In genomic region chr6:88203791-88204405, GRCm38 (mm10) we compare ENCODE assay signal across 8 mouse cellular contexts. TPM values are rescaled to one million over a fixed set of nuclear protein-coding genes. Genes with fewer than 3 reads are reported as not detected.
A peak's percentile ranks its signal among the peaks of the same experiment; 100 is the strongest.
DNase-seq lines count a peak whose midpoint lies in the region; ATAC-seq and TF ChIP-seq lines count a peak whose summit lies in the region.
"Had no signal": no experiment of that assay in that cellular context is flagged by ENCODE, and none has a peak within 500 bp of the region (broad histone marks: within the 10 kb centered on the region; RNA-seq: fewer than 3 reads in every experiment).

No protein-coding gene starts in this region.

- H3K27ac ChIP-seq in heart, embryonic 16.5 days (ENCODE audit: low read length): peak overlapping the region; percentile 54
- no peak overlapping the region for H3K27ac ChIP-seq in midbrain, embryonic 10.5 days (replicated peaks)
- H3K27ac ChIP-seq in midbrain, embryonic 15.5 days: no peak overlapping the region
- H3K27ac ChIP-seq in embryonic fibroblast, embryonic 13.5 days (ENCODE audit: insufficient read depth, low read length): peak overlapping the region; percentile 86
- H3K27ac ChIP-seq in stomach, embryonic 15.5 days: peak overlapping the region; percentile 35; the same call in 1 of the 2 replicates

- WGBS in heart, embryonic 16.5 days: 28% methylated on average over 10 of the region's 10 CpGs
- WGBS in midbrain, embryonic 10.5 days: 3% methylated on average over 10 of the region's 10 CpGs
- 10% methylated on average over 10 of the region's 10 CpGs for WGBS in midbrain, embryonic 15.5 days
- WGBS in stomach, embryonic 15.5 days: 23% methylated on average over 10 of the region's 10 CpGs

- no peak overlapping the region for H3K4me3 ChIP-seq in heart, embryonic 16.5 days (ENCODE audit: low read length)
- H3K4me3 ChIP-seq in midbrain, embryonic 10.5 days: peak overlapping the region; percentile 29; the same call in 1 of the 2 replicates
- H3K4me3 ChIP-seq in midbrain, embryonic 15.5 days: no peak overlapping the region
- H3K4me3 ChIP-seq in embryonic fibroblast, embryonic 13.5 days (ENCODE audit: insufficient read depth, low read length): no peak overlapping the region
- no peak overlapping the region for H3K4me3 ChIP-seq in stomach, embryonic 15.5 days (replicated peaks)

- H3K4me1 ChIP-seq in heart, embryonic 16.5 days (ENCODE audit: control insufficient read depth, insufficient read depth, low read length): peaks cover 13% of the 10 kb centered on the region
- peaks cover 53% of the 10 kb centered on the region for H3K4me1 ChIP-seq in midbrain, embryonic 10.5 days
- H3K4me1 ChIP-seq in midbrain, embryonic 15.5 days: peaks cover 15% of the 10 kb centered on the region
- peaks cover 9% of the 10 kb centered on the region; the same call in 1 of the 2 replicates for H3K4me1 ChIP-seq in embryonic fibroblast, embryonic 13.5 days (ENCODE audit: control insufficient read depth, insufficient read depth, low read length)
- peaks cover 16% of the 10 kb centered on the region for H3K4me1 ChIP-seq in stomach, embryonic 15.5 days

- H3K9me3 ChIP-seq in heart, embryonic 16.5 days (replicated peaks; ENCODE audit: control insufficient read depth, low read length): no peaks in the 10 kb centered on the region
- H3K9me3 ChIP-seq in midbrain, embryonic 10.5 days (replicated peaks): no peaks in the 10 kb centered on the region
- H3K9me3 ChIP-seq in midbrain, embryonic 15.5 days: no peaks in the 10 kb centered on the region
- H3K9me3 ChIP-seq in stomach, embryonic 15.5 days: no peaks in the 10 kb centered on the region

- H3K27me3 ChIP-seq in heart, embryonic 16.5 days (ENCODE audit: control insufficient read depth, insufficient read depth, low read length): peaks cover 71% of the 10 kb centered on the region
- H3K27me3 ChIP-seq in midbrain, embryonic 10.5 days (ENCODE audit: low read depth, poor library complexity, severe bottlenecking): peaks cover 99% of the 10 kb centered on the region
- peaks cover 73% of the 10 kb centered on the region for H3K27me3 ChIP-seq in midbrain, embryonic 15.5 days (replicated peaks)
- H3K27me3 ChIP-seq in stomach, embryonic 15.5 days (replicated peaks): peaks cover 81% of the 10 kb centered on the region
- H3K27me3 ChIP-seq: Patski had no signal

- no peak for TF ChIP-seq CTCF in embryonic fibroblast, embryonic 13.5 days (IDR thresholded peaks at IDR 0.05; ENCODE audit: borderline replicate concordance, insufficient read depth, low read length)

- no peak for ATAC-seq in heart, embryonic 16.5 days (replicated peaks; ENCODE audit: extremely low read depth, insufficient read depth, low FRiP score)
- no peak for ATAC-seq in midbrain, embryonic 15.5 days (replicated peaks)
- ATAC-seq in stomach, embryonic 15.5 days (ENCODE audit: insufficient read depth, low FRiP score, low read depth): no peak
- ATAC-seq: Patski had no signal

- no peak for DNase-seq in heart, adult 11 months
- peak; percentile 39 for DNase-seq in midbrain, embryonic 10.5 days (ENCODE audit: low spot score)
- DNase-seq in urinary bladder, postnatal 25 days (ENCODE audit: low spot score): no peak

- no peaks in the 10 kb centered on the region for H3K36me3 ChIP-seq in heart, embryonic 16.5 days (ENCODE audit: control insufficient read depth, insufficient read depth)
- no peaks in the 10 kb centered on the region for H3K36me3 ChIP-seq in midbrain, embryonic 10.5 days
- no peaks in the 10 kb centered on the region for H3K36me3 ChIP-seq in midbrain, embryonic 15.5 days (replicated peaks)
- H3K36me3 ChIP-seq in stomach, embryonic 15.5 days: no peaks in the 10 kb centered on the region

- H3K4me2 ChIP-seq in heart, embryonic 16.5 days (ENCODE audit: low read depth, low read length): peak overlapping the region; percentile 24; the same call in 1 of the 2 replicates
- H3K4me2 ChIP-seq in midbrain, embryonic 15.5 days: no peak overlapping the region
- no peak overlapping the region for H3K4me2 ChIP-seq in stomach, embryonic 15.5 days

- H3K9ac ChIP-seq in heart, embryonic 16.5 days (ENCODE audit: low read length): no peak overlapping the region
- H3K9ac ChIP-seq in midbrain, embryonic 15.5 days: no peak overlapping the region
- no peak overlapping the region for H3K9ac ChIP-seq in stomach, embryonic 15.5 days

- TF ChIP-seq POLR2A in embryonic fibroblast, embryonic 13.5 days (IDR thresholded peaks at IDR 0.05; ENCODE audit: low read depth, low read length): no peak

RNA-seq across cellular contexts. Expression of gene Gata2, which starts 10.2 kb away (rescaled TPM):
- polyA plus RNA-seq in heart, embryonic 16.5 days (2015; fragmentation: Nextera tagmentation; extraction: Ambion mirVana): 14.9 and 15.5 TPM in 2 replicates
- polyA plus RNA-seq in midbrain, embryonic 10.5 days (2016; fragmentation: Nextera tagmentation; extraction: Ambion mirVana): 19.3 and 36.1 TPM in 2 replicates
- 20.7 and 20.9 TPM in 2 replicates for polyA plus RNA-seq in midbrain, embryonic 15.5 days (2015; fragmentation: Nextera tagmentation; extraction: Ambion mirVana)
- 6.4 and 10.9 TPM in 2 replicates for polyA plus RNA-seq in embryonic fibroblast, embryonic 13.5 days (2011; ENCODE audit: insufficient read length, low read depth, missing spikeins)
- polyA plus RNA-seq in stomach, embryonic 15.5 days (2015; fragmentation: Nextera tagmentation; extraction: Ambion mirVana): 7.0 and 12.0 TPM in 2 replicates

RNA-seq across cellular contexts. Expression of gene Dnajb8, which starts 18.2 kb away (rescaled TPM):
- not detected in 2 replicates for polyA plus RNA-seq in heart, embryonic 16.5 days (2015; fragmentation: Nextera tagmentation; extraction: Ambion mirVana)
- not detected in 2 replicates for polyA plus RNA-seq in midbrain, embryonic 10.5 days (2016; fragmentation: Nextera tagmentation; extraction: Ambion mirVana)
- not detected in 2 replicates for polyA plus RNA-seq in midbrain, embryonic 15.5 days (2015; fragmentation: Nextera tagmentation; extraction: Ambion mirVana)
- not detected in 2 replicates for polyA plus RNA-seq in embryonic fibroblast, embryonic 13.5 days (2011; ENCODE audit: insufficient read length, low read depth, missing spikeins)
- not detected in 2 replicates for polyA plus RNA-seq in stomach, embryonic 15.5 days (2015; fragmentation: Nextera tagmentation; extraction: Ambion mirVana)
- polyA plus RNA-seq: Patski had no signal

Comparison
In these comparisons a context has a peak if more than half of its experiments do, and no peak if none do; other contexts are left out.
1. H3K27ac ChIP-seq: peak in heart, embryonic 16.5 days (single experiment), embryonic fibroblast, embryonic 13.5 days (single experiment) and stomach, embryonic 15.5 days (single experiment); none in midbrain, embryonic 10.5 days (single experiment) and midbrain, embryonic 15.5 days (single experiment).